Mouse (Mus musculus) C2C12 (cell line): Measurements from ENCODE around the gene Samm50.

Source experiments
- CTCF ChIP-seq: IDR thresholded peaks from one replicate; pipeline ENCODE4 v1.5.1; 2011; ENCODE audit not compliant: control insufficient read depth, insufficient read depth, insufficient read length
- USF1 ChIP-seq: IDR thresholded peaks from one replicate; pipeline ENCODE4 v1.6.1; 2011; ENCODE audit warnings: low read depth, mild to moderate bottlenecking, control low read depth, moderate library complexity

GRCm38 (mm10) chr15:84265141-84265540 is 73.1 kb downstream of the Samm50 start:
- TF ChIP-seq USF1 (no peak), CTCF (no peak)
